Mouse (Mus musculus) ES-E14 (cell line): Measurements from ENCODE around the gene Ddb1. TPM values are rescaled to one million over a fixed set of nuclear protein-coding genes. Genes with fewer than 3 reads are reported as not detected.
"Not testable (repeated sequence)": the region's sequence is repeated elsewhere in the genome, so short reads cannot be mapped to it uniquely, and the experiment has no call there.

Experiments used
- DNase-seq: peaks from one replicate; pipeline ENCODE4 v3.0.0-alpha.2; 2013; ENCODE audit warnings: low read depth, low spot score
- H3K27ac ChIP-seq: 2 replicates; pipeline ENCODE4 v1.5.1; 2012; ENCODE audit warnings: low read depth, mild to moderate bottlenecking, low read length, moderate library complexity, mixed read lengths; ENCODE audit not compliant: poor library complexity, insufficient read depth, severe bottlenecking
- H3K36me3 ChIP-seq: 2 replicates; pipeline ENCODE4 v1.6.1; 2012; ENCODE audit warnings: mild to moderate bottlenecking, low read length, moderate library complexity, mixed read lengths; ENCODE audit not compliant: control insufficient read depth, poor library complexity, insufficient read depth, severe bottlenecking
- H3K4me1 ChIP-seq, 2 experiments: fragments of 150-350 bp in 1 of 2; sonication (generic) in 1 of 2; 2 replicates each; pipeline ENCODE4 v1.6.1; 2012; ENCODE audit warnings: low read length in 2 of 2, mild to moderate bottlenecking in 1 of 2, mixed read lengths in 1 of 2; ENCODE audit not compliant: control insufficient read depth in 2 of 2, insufficient read depth in 2 of 2, poor library complexity in 1 of 2
- H3K4me3 ChIP-seq, 2 experiments: fragments of 150-350 bp in 1 of 2; sonication (generic) in 1 of 2; 2 replicates each; pipeline ENCODE4 v1.5.1; 2012; ENCODE audit warnings: low read length in 2 of 2, low read depth in 1 of 2, mild to moderate bottlenecking in 1 of 2, mixed read lengths in 1 of 2; ENCODE audit not compliant: insufficient read depth in 1 of 2, poor library complexity in 1 of 2, severe bottlenecking in 1 of 2
- H3K9ac ChIP-seq: 2 replicates; pipeline ENCODE4 v1.6.1; 2012; ENCODE audit warnings: low read depth, mild to moderate bottlenecking, low read length, mixed read lengths; ENCODE audit not compliant: poor library complexity, insufficient read depth, severe bottlenecking
- H3K9me3 ChIP-seq: fragments of 150-350 bp; sonication (generic); 2 replicates; pipeline ENCODE4 v1.6.1; 2012; ENCODE audit warnings: low read depth, mild to moderate bottlenecking, low read length; ENCODE audit not compliant: control insufficient read depth, insufficient read depth
- CHD2 ChIP-seq: IDR thresholded peaks from 2 replicates; pipeline ENCODE4 v1.6.1; 2014; ENCODE audit warnings: mild to moderate bottlenecking, low read depth, low read length, inconsistent platforms
- HCFC1 ChIP-seq: IDR thresholded peaks from 2 replicates; pipeline ENCODE4 v1.6.1; 2012; ENCODE audit warnings: low read length, inconsistent platforms, borderline replicate concordance; ENCODE audit not compliant: insufficient read depth
- MAFK ChIP-seq: IDR thresholded peaks from 2 replicates; pipeline ENCODE4 v1.6.1; 2014; ENCODE audit warnings: mild to moderate bottlenecking, low read depth, low read length, inconsistent platforms; ENCODE audit not compliant: insufficient read depth
- ZC3H11A ChIP-seq: IDR thresholded peaks from 2 replicates; pipeline ENCODE4 v1.6.1; 2012; ENCODE audit warnings: low read depth, mild to moderate bottlenecking, inconsistent platforms, low read length, borderline replicate concordance
- ZNF384 ChIP-seq: IDR thresholded peaks from 2 replicates; pipeline ENCODE4 v1.6.1; 2012; ENCODE audit warnings: low read depth, low read length, inconsistent platforms
- in situ Hi-C, 2 experiments: fragments of 600-800 bp; cut with MboI; formaldehyde crosslinking; loops; one replicate each; pipeline ENCODE4 v1.15.1; 2025; ENCODE audit warnings: low sequenced_read_pairs in 2 of 2, inconsistent platforms in 1 of 2; ENCODE audit not compliant: unreplicated experiment in 2 of 2
- total RNA-seq: library from RNA; depleted of rRNA; stranded (reverse); fragments of 300-350 nt; gene quantifications from 2 replicates; pipeline ENCODE4 v1.2.3, GENCODE M21; 2012; rRNA removed

Gene Ddb1
- total RNA-seq, result 584 and 635 TPM in 2 replicates

DNA sequence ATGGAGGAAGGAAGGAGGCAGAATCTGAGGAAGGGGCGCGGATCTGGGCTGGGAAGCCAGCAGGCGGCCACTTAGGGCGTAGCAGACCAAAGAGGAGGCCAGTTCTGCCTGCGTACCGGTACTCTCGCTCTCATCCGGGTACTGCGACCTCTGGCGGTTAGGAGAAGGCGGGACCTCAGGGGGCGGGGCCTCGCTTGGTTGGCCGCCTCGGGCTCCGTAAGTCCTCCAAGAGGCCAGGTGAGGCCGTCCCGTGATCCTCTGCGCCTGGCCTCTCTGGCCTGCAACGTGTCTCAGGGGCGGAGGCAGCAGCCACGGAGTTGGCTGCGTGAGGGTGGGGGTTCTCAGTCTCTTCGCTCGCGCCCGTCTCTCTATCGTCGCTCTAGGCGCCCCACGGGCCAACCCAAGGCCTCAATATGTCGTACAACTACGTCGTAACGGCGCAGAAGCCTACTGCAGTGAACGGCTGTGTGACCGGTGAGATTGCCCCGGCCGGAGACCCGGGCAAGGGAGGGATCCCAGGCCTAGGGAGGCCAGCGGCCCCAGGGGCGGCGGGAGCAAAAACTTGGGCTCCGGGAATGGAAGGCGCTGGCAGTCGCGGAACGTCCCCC is at the start of gene Ddb1, which contains the start of gene Tkfc:
Ddb1 (plus strand) TSS at position 35 of the 608 bp plus-strand sequence.
Tkfc (minus strand) TSS at position 362 of the 608 bp plus-strand sequence.
- no peaks in the 10 kb centered on the region for H3K9me3 ChIP-seq
- H3K36me3 ChIP-seq, result peaks cover 26% of the 10 kb centered on the region
- TF ChIP-seq HCFC1 (peak; percentile 64; the same call in 1 of the 2 replicates), ZNF384 (no peak), ZC3H11A (no peak), MAFK (0 out of 2 replicates have a peak, but pooled peaks have one; percentile 3), CHD2 (no peak)
- peak within 1 kb of the TSS; percentile 77 for H3K27ac ChIP-seq
- peak within 1 kb of the TSS; percentile 99 for H3K9ac ChIP-seq
- in situ Hi-C loops, result loop anchor here in 1 of 2 experiments (25.0 kb wide), 3 partner anchors 718 to 1693 kb away; partner anchors contain the start of genes B3gat3 and Incenp
- peaks cover 12 to 21% of the 10 kb centered on the region in 2 experiments for H3K4me1 ChIP-seq
- peak within 1 kb of the TSS; percentile 87 to 96 for H3K4me3 ChIP-seq
- DNase-seq, result peak; percentile 98

DNA sequence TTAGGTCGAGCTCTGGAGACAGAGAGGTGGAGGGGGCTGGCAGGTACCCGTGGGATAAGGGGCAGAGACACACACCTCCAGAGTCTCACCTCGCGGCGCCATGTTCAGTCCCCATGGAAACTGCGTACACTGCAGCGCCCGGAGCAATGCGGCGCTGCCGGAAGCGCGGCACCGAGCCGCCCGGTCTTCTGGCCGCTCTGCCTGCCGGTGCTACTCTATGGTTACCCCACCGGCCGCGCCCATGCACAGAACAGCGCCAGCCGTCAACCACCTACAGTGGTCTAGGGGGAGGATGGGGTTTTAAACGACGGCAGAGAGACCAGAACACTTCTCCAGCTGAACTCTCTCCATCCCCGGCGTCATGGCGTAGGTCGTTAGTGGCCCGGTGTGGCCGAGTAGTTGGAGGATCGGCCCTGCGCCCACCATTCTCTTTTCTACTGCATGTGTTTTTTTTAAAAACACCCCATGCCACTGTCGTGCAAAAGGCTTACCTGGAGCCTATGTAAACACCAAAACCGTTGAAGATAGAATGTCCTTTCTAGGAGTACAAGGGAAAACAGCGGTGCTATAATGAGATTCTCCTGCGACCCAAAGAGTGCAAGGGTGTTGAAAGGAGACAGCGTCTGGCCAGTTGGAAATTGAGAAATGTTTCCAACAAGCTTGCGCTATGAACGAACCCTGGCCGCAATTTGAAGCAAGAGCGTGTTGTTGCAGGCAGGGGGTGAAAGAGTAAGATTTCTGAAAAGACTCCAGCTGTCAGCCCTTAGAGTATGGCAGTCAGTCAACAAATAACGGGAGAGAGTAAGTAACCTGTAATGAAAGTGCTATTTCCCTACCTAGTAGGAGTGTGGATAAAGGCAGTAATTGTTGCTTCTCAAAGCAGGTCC is 49.3 kb upstream of the Ddb1 start, which contains the start of gene Tmem216:
Tmem216 (minus strand) TSS at position 615 of the 887 bp plus-strand sequence.
- in situ Hi-C loops, result no loop called here
- Histone ChIP-seq H3K9me3 (no peaks in the 10 kb centered on the region), H3K4me3 (peak within 1 kb of the TSS; percentile 63 to 78), H3K4me1 (no peaks in the 10 kb centered on the region; a peak in 1 of 4 replicates), H3K36me3 (peaks cover 2% of the 10 kb centered on the region), H3K27ac (no peak within 1 kb of the TSS; the same call in 1 of the 2 replicates), H3K9ac (peak within 1 kb of the TSS; percentile 65)
- DNase-seq, result peak; percentile 59
- no peak for TF ChIP-seq CHD2
- TF ChIP-seq ZC3H11A, result no peak
- no peak for TF ChIP-seq MAFK
- peak; percentile 74; the same call in 1 of the 2 replicates for TF ChIP-seq HCFC1
- no peak for TF ChIP-seq ZNF384

DNA sequence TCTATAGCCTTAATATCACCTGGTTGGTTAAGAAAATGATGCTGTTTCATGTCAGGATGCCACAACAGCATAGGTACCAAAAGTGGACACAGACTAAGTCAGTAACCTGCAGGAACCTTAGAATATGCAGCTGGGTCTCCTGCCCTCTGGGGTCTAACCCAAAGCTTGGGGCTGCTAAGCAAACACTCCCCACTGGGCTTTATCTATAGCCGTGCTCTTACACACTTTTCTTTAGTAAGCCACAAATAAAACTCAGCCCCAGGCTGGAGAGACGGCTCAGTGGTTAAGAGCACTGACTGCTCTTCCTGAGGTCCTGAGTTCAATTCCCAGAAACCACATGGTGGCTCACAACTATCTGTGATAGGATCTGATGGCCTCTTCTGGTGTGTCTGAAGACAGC is 48.1 kb upstream of the Ddb1 start:
- no peak for DNase-seq
- Histone ChIP-seq H3K9ac (no peak overlapping the region), H3K4me1 (no peaks in the 10 kb centered on the region; a peak in 1 of 4 replicates), H3K27ac (no peak overlapping the region), H3K36me3 (no peaks in the 10 kb centered on the region), H3K9me3 (no peaks in the 10 kb centered on the region), H3K4me3 (no peak overlapping the region)
- in situ Hi-C loops, result no loop called here
- TF ChIP-seq MAFK (no peak), ZNF384 (no peak), HCFC1 (no peak)

GRCm38 (mm10) chr19:10557430-10557829 is 47.7 kb upstream of the Ddb1 start:
- Histone ChIP-seq H3K27ac (no peak overlapping the region), H3K4me1 (no peaks in the 10 kb centered on the region; a peak in 1 of 4 replicates), H3K9ac (no peak overlapping the region), H3K9me3 (no peaks in the 10 kb centered on the region), H3K4me3 (no peak overlapping the region), H3K36me3 (no peaks in the 10 kb centered on the region)
- DNase-seq, result no peak
- in situ Hi-C loops, result no loop called here
- no peak for TF ChIP-seq CHD2
- TF ChIP-seq HCFC1, result no peak
- no peak for TF ChIP-seq ZNF384
- no peak for TF ChIP-seq ZC3H11A
- no peak for TF ChIP-seq MAFK

GRCm38 (mm10) chr19:10557837-10558375 is 47.2 kb upstream of the Ddb1 start:
- H3K27ac ChIP-seq, in situ Hi-C loops, H3K9me3 ChIP-seq, H3K36me3 ChIP-seq, DNase-seq, H3K4me1 ChIP-seq, H3K9ac ChIP-seq, H3K4me3 ChIP-seq: not testable (repeated sequence)
